Mouse (Mus musculus) limb, embryonic 14.5 days (tissue): ENCODE measurements around the gene Fbxw11. TPM values are rescaled to one million over a fixed set of nuclear protein-coding genes. Genes with fewer than 3 reads are reported as not detected.
A peak's percentile ranks its signal among the peaks of the same experiment; 100 is the strongest.

ENCODE experiments used
- ATAC-seq: fragments of 200-750 bp; cut with Nextera tagmentation; 2 replicates; pipeline ENCODE4 v1.8.0; 2017; ENCODE audit warnings: low read depth, moderate number of reproducible peaks, moderate TSS enrichment; ENCODE audit not compliant: low FRiP score
- DNase-seq: peaks from one replicate; pipeline ENCODE4 v3.0.0-alpha.2; 2015; ENCODE audit warnings: low spot score
- H3K27ac ChIP-seq: fragments of 300-500 bp; sonication (generic); replicated peaks from 2 replicates; pipeline ENCODE4 v1.5.1; 2014; ENCODE audit warnings: low read depth, mild to moderate bottlenecking, low read length, moderate library complexity, mixed read lengths
- H3K27me3 ChIP-seq: fragments of 300-500 bp; sonication (generic); 2 replicates; pipeline ENCODE4 v1.6.1; 2014; ENCODE audit warnings: low read length, mixed read lengths; ENCODE audit not compliant: control insufficient read depth, insufficient read depth
- H3K36me3 ChIP-seq: fragments of 300-500 bp; sonication (generic); 2 replicates; pipeline ENCODE4 v1.6.1; 2014; ENCODE audit warnings: mild to moderate bottlenecking, low read length, moderate library complexity, mixed read lengths; ENCODE audit not compliant: control insufficient read depth, insufficient read depth
- H3K4me1 ChIP-seq: fragments of 300-500 bp; sonication (generic); 2 replicates; pipeline ENCODE4 v1.6.1; 2014; ENCODE audit warnings: antibody characterized with exemption, low read length, mixed read lengths; ENCODE audit not compliant: control insufficient read depth, insufficient read depth
- H3K4me2 ChIP-seq: fragments of 300-500 bp; sonication (generic); replicated peaks from 2 replicates; pipeline ENCODE4 v1.6.1; 2014; ENCODE audit warnings: low read depth, mild to moderate bottlenecking, low read length, moderate library complexity; ENCODE audit not compliant: severe bottlenecking
- H3K4me3 ChIP-seq: fragments of 300-500 bp; sonication (generic); replicated peaks from 2 replicates; pipeline ENCODE4 v1.5.1; 2014; ENCODE audit warnings: low read length
- H3K9ac ChIP-seq: fragments of 300-500 bp; sonication (generic); 2 replicates; pipeline ENCODE4 v1.6.1; 2014; ENCODE audit warnings: mild to moderate bottlenecking, low read depth, low read length, moderate library complexity; ENCODE audit not compliant: severe bottlenecking
- H3K9me3 ChIP-seq: fragments of 300-500 bp; sonication (generic); 2 replicates; pipeline ENCODE4 v1.6.1; 2016; ENCODE audit warnings: low read length; ENCODE audit not compliant: control insufficient read depth
- POLR2A ChIP-seq: fragments of 200-500 bp; IDR thresholded peaks from 2 replicates; pipeline ENCODE4 v1.8.0; 2012; ENCODE audit warnings: inconsistent platforms, mild to moderate bottlenecking, moderate library complexity, borderline replicate concordance; ENCODE audit not compliant: insufficient read depth, insufficient read length; ENCODE audit errors: extremely low read depth
- WGBS: fragments of 180-500 bp; shearing (Covaris S2); extraction: QIAGEN DNeasy Blood & Tissue Kit; methylation state at CpG from one replicate; pipeline ENCODE4 v1.1.7; 2014; 5-methylcytosine and 5-hydroxymethylcytosine counted together
- polyA plus RNA-seq, 2 experiments: library from polyadenylated mRNA; depleted of rRNA in 1 of 2; stranded (reverse) in 1 of 2; unstranded in 1 of 2; fragments of >200 nt; fragmentation: Nextera tagmentation in 1 of 2; extraction: Ambion mirVana in 1 of 2; gene quantifications; 2 replicates each; pipeline versions ENCODE4 v1.2.1 to v1.2.3; 2012 to 2014

Fbxw11 gene
- polyA plus RNA-seq, 2 experiments, result 56.1 to 63.2 TPM

GRCm38 (mm10) chr11:32623912-32624311 lies 18.6 kb upstream of the Fbxw11 start:
- H3K4me3 ChIP-seq, result no peak overlapping the region
- H3K36me3 ChIP-seq, result no peaks in the 10 kb centered on the region; the same call in 1 of the 2 replicates
- no peak overlapping the region for H3K4me2 ChIP-seq
- no peak for ATAC-seq
- H3K4me1 ChIP-seq, result peaks cover 9% of the 10 kb centered on the region
- H3K9me3 ChIP-seq, result no peaks in the 10 kb centered on the region
- 87% methylated on average over 6 of the region's 6 CpGs for WGBS
- H3K27ac ChIP-seq, result no peak overlapping the region
- no peaks in the 10 kb centered on the region for H3K27me3 ChIP-seq
- no peak for DNase-seq
- no peak for TF ChIP-seq POLR2A
- H3K9ac ChIP-seq, result no peak overlapping the region

DNA sequence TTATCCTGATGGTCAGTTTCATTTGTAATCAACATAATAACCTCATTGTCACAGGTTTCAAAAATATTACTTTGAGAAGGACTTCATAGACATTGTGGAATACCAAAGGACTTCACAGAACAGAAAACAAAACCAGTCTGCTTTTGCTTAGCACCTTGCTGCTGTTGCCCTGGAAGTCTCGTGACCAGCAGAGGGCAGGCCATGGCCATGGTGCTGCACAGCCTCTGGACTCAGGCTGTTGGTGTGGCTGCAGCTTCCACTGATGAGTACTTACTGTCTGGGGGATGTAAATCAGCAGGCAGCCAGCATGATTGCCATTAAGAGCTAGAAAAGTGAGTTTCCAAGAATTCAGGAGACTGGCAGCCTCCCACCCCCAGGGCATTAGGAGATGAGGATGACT lies 16.8 kb upstream of the Fbxw11 start:
- no peak for ATAC-seq
- no peak for TF ChIP-seq POLR2A
- no peaks in the 10 kb centered on the region for H3K27me3 ChIP-seq
- H3K4me2 ChIP-seq, result no peak overlapping the region
- no peak overlapping the region for H3K4me3 ChIP-seq
- no peaks in the 10 kb centered on the region for H3K9me3 ChIP-seq
- WGBS, result 59% methylated on average over 1 of the region's 1 CpGs
- DNase-seq, result no peak
- H3K4me1 ChIP-seq, result no peaks in the 10 kb centered on the region
- no peak overlapping the region for H3K9ac ChIP-seq
- H3K36me3 ChIP-seq, result no peaks in the 10 kb centered on the region; the same call in 1 of the 2 replicates
- no peak overlapping the region for H3K27ac ChIP-seq

- no peaks in the 10 kb centered on the region for H3K4me1 ChIP-seq
- TF ChIP-seq POLR2A, result no peak
- H3K4me2 ChIP-seq, result no peak overlapping the region
- ATAC-seq, result no peak
- no peaks in the 10 kb centered on the region; the same call in 1 of the 2 replicates for H3K36me3 ChIP-seq
- no peaks in the 10 kb centered on the region for H3K9me3 ChIP-seq
- DNase-seq, result no peak
- no peak overlapping the region for H3K27ac ChIP-seq
- no peak overlapping the region for H3K4me3 ChIP-seq
- no peaks in the 10 kb centered on the region for H3K27me3 ChIP-seq
- WGBS, result 71% methylated on average over 6 of the region's 6 CpGs
- H3K9ac ChIP-seq, result no peak overlapping the region
Measured at GRCm38 (mm10) chr11:32626079-32626478, 16.4 kb upstream of the Fbxw11 start.

DNA sequence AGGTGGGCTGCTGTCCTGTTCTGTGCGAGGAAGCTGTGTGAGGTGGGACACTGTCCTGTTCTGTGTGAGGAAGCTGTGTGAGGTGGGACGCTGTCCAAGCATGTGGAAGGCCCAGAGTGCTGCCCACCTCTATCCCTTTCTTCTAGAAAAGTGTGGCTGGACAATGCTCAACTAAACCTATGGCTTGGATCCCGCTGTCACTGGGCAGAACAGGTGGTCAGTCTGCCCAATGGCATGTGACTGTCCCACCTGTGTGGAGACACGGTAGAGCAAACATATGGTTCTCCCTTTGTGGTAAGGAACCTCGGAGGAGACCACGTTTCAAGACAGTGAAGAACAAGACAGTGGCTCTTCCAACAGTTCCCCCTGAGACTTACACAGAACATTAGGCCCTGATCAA lies 14.6 kb upstream of the Fbxw11 start:
- H3K27me3 ChIP-seq, result no peaks in the 10 kb centered on the region
- H3K9me3 ChIP-seq, result no peaks in the 10 kb centered on the region
- no peaks in the 10 kb centered on the region for H3K4me1 ChIP-seq
- no peak for TF ChIP-seq POLR2A
- no peaks in the 10 kb centered on the region; the same call in 1 of the 2 replicates for H3K36me3 ChIP-seq
- no peak overlapping the region for H3K9ac ChIP-seq
- 78% methylated on average over 6 of the region's 6 CpGs for WGBS
- ATAC-seq (no peak), DNase-seq (no peak)
- no peak overlapping the region for H3K4me2 ChIP-seq
- no peak overlapping the region for H3K4me3 ChIP-seq
- no peak overlapping the region for H3K27ac ChIP-seq

GRCm38 (mm10) chr11:32629713-32630211 lies 12.8 kb upstream of the Fbxw11 start:
- no peak for TF ChIP-seq POLR2A
- Histone ChIP-seq H3K9me3 (no peaks in the 10 kb centered on the region), H3K27ac (no peak overlapping the region), H3K4me1 (no peaks in the 10 kb centered on the region), H3K27me3 (no peaks in the 10 kb centered on the region), H3K4me3 (no peak overlapping the region), H3K9ac (no peak overlapping the region), H3K4me2 (no peak overlapping the region), H3K36me3 (no peaks in the 10 kb centered on the region)
- ATAC-seq (peak; percentile 60; the same call in 1 of the 2 replicates), DNase-seq (peak; percentile 18)
- WGBS, result 68% methylated on average over 4 of the region's 4 CpGs

DNA sequence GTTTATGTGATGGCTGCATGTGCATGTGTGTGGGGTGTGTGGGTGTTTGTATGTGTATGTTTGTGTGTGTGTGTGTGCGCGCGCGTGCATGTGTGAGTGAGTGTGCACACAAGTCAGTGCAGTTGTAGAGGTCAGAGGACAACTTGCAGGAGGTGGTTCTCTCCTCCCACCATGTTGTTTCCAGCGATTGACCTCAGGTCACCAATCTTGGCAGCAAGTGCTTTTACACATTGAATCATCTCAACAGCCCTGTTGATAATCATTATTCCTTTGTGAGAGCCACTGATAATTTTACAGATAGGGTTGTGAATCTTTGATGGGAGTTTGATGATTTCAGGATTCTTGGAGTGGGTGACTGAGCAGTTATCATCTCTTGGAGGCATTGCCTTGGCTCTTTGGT lies 9.9 kb upstream of the Fbxw11 start:
- no peaks in the 10 kb centered on the region for H3K9me3 ChIP-seq
- DNase-seq (no peak), ATAC-seq (no peak)
- H3K9ac ChIP-seq, result no peak overlapping the region
- no peak for TF ChIP-seq POLR2A
- no peak overlapping the region for H3K4me2 ChIP-seq
- no peak overlapping the region for H3K4me3 ChIP-seq
- H3K4me1 ChIP-seq, result no peaks in the 10 kb centered on the region
- no peaks in the 10 kb centered on the region for H3K27me3 ChIP-seq
- no peaks in the 10 kb centered on the region for H3K36me3 ChIP-seq
- no peak overlapping the region for H3K27ac ChIP-seq
- WGBS, result 96% methylated on average over 5 of the region's 5 CpGs
